Mouse (Mus musculus): ENCODE measurements around the gene Atg2b. TPM values are rescaled to one million over a fixed set of nuclear protein-coding genes. Genes with fewer than 3 reads are reported as not detected.

Gene Atg2b
- total RNA-seq, 4 experiments from 2014 or later: 16.8 to 20.5 (median 19.0) TPM

GRCm38 (mm10) chr12:105597135-105597534, 87.9 kb downstream of the Atg2b start:
- no peak for DNase-seq (ENCODE audit: low spot score in 2 of 2)

- no peak for DNase-seq (ENCODE audit: low spot score in 2 of 2)
Measured at GRCm38 (mm10) chr12:105593471-105593870, 91.5 kb downstream of the Atg2b start.

DNA sequence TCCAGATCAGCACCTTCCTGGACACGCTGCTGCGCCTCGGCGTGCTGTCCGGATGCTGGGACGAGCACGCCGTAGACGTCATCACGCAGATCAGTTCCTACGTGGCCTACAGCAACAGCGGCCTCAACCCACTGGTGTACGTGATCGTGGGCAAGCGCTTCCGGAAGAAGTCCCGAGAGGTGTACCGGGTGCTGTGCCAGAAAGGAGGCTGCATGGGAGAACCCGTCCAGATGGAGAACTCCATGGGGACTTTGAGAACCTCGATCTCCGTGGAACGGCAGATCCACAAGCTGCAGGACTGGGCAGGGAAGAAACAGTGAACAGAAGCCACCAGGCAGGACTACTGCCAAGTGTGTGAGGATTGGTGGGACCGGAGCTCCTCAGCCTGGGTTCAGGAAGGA, 92.7 kb downstream of the Atg2b start:
- DNase-seq (ENCODE audit: low spot score in 2 of 2): no peak

GRCm38 (mm10) chr12:105590786-105591185, 94.2 kb downstream of the Atg2b start:
- DNase-seq (ENCODE audit: low spot score in 2 of 2): no peak

DNA sequence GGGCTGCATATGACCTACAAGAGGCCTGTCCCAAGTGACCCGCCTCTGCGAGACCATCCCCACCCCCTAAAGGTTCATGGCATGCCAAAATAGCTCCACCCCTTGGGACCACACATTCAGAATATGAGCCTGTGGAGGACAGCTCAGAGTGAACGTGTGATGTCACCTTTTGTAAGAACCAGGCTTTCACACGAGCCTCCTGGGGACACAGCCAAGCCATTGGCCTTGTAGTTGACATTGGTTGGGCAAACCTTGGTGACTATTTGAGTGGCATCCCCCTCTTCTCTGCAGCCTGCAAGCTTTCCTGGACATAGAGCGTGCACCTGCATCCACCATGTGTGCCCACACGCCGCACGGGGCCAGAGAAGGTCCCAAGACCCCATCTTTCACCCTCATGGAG, 97.5 kb downstream of the Atg2b start:
- DNase-seq (ENCODE audit: low spot score in 2 of 2): no peak

DNA sequence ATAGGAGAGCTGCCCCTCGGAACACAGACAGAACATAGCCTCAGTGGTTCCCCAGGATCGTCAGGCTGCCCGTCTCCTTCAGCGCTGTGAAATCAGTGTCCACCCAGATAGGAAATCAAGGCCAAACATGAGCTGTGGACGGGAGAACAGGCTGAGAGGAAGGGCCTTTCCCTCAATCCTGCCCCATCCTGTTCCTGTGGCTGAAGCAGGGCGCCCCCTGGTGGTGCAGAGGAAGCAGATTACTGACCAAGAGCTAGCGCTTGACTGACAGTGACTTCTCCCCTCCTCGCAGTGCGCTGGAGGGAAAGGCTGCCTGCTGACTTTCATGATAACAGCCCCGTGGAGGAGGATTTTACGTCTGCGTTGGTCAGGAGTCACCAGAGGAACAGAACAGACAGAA, 100.2 kb downstream of the Atg2b start:
- peak; percentile 49 to 52 for DNase-seq (ENCODE audit: low spot score in 2 of 2)

- no peak for DNase-seq (ENCODE audit: low spot score in 2 of 2)
Measured at GRCm38 (mm10) chr12:105583484-105583883, 101.5 kb downstream of the Atg2b start.

- DNase-seq (ENCODE audit: low spot score in 2 of 2): no peak
Measured at GRCm38 (mm10) chr12:105582486-105582885, 102.5 kb downstream of the Atg2b start.

- no peak for DNase-seq (ENCODE audit: low spot score in 2 of 2)
Measured at GRCm38 (mm10) chr12:105580490-105580889, 104.5 kb downstream of the Atg2b start.

- no peak for DNase-seq (ENCODE audit: low spot score in 2 of 2)
Measured at GRCm38 (mm10) chr12:105574356-105574755, 110.7 kb downstream of the Atg2b start.

DNA sequence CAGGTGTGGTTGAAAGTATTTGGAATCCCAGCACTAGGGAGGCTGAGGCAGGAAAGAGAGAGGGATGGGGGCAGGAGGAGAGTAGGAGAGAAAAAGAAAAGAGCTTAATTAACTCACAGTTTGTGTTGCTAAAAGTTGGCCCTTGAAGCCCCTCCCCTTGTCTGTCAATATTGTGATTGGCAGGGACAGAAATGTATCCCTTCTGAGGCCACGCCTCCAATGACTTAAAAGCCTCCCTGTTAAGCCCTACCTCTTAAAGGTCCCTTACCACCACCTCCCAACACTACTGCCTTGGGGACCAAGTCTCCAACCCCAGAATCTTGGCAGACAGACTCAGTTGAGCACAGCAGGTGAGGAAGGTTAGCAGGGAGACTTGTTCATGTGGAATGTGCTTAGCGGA, 112.4 kb downstream of the Atg2b start:
- DNase-seq (ENCODE audit: low spot score in 2 of 2): no peak

GRCm38 (mm10) chr12:105571867-105572266, 113.1 kb downstream of the Atg2b start:
- no peak for DNase-seq (ENCODE audit: low spot score in 2 of 2)

Other genes with a start within 250 kb of the Atg2b start
- under 1 TPM; 0.10 to 0.18 (median 0.15) TPM for gene D430019H16Rik, start 231.4 kb downstream of the Atg2b start, total RNA-seq (2022)
- under 1 TPM; 0.27 to 0.35 (median 0.33) TPM for gene Bdkrb2, start 122.0 kb downstream of the Atg2b start, total RNA-seq (2022)
- gene Bdkrb1, start 82.1 kb downstream of the Atg2b start, total RNA-seq (2022): under 1 TPM in 1 of 4 experiments, not detected in 3; 0.34 TPM
- 1 to 10 TPM; 6.1 to 7.7 (median 6.3) TPM for gene Gskip, start 382 bp downstream of the Atg2b start, total RNA-seq (2022)
- gene Ak7, start 20.8 kb upstream of the Atg2b start, total RNA-seq (2022): not detected
- 10 to 100 TPM; 58.1 to 82.8 (median 62.0) TPM for gene Papola, start 99.5 kb upstream of the Atg2b start, total RNA-seq (2022)